Mouse (Mus musculus) bone marrow macrophage, adult 2 months (primary cell): ENCODE measurements at regions not wholly inside any gene's neighbourhood (a gene's known extent, or its start where the extent isn't known, plus 50 kb on each side); places are given as distances from the start of the nearest gene placed in this dataset.

ENCODE experiments used
- CTCF ChIP-seq: IDR thresholded peaks from 2 replicates; pipeline ENCODE4 v1.5.1; 2012; ENCODE audit warnings: low read depth, mild to moderate bottlenecking, low read length, moderate library complexity
- POLR2A ChIP-seq: IDR thresholded peaks from 2 replicates; pipeline ENCODE4 v1.6.1; 2012; ENCODE audit warnings: mild to moderate bottlenecking, low read depth, low read length, borderline replicate concordance

GRCm38 (mm10) chrX:99332457-99332770 lies 138.7 kb downstream of the Pja1 start:
- no peak for TF ChIP-seq CTCF
- TF ChIP-seq POLR2A: no peak
